Mouse (Mus musculus) hindbrain, embryonic 10.5 days (tissue): Measurements from ENCODE around the gene Rasa3. TPM values are rescaled to one million over a fixed set of nuclear protein-coding genes. Genes with fewer than 3 reads are reported as not detected.

Experiments
- DNase-seq: peaks from one replicate; pipeline ENCODE4 v3.0.0-alpha.2; 2017; ENCODE audit warnings: low spot score
- H3K27ac ChIP-seq: fragments of 300-500 bp; sonication (generic); 2 replicates; pipeline ENCODE4 v1.5.1; 2016; ENCODE audit warnings: mild to moderate bottlenecking, moderate library complexity
- H3K27me3 ChIP-seq: fragments of 300-500 bp; sonication (generic); 2 replicates; pipeline ENCODE4 v1.6.1; 2016; ENCODE audit warnings: mild to moderate bottlenecking; ENCODE audit not compliant: poor library complexity, insufficient read depth, severe bottlenecking
- H3K36me3 ChIP-seq: fragments of 300-500 bp; sonication (generic); 2 replicates; pipeline ENCODE4 v1.6.1; 2016; ENCODE audit warnings: mild to moderate bottlenecking, moderate library complexity
- H3K4me1 ChIP-seq: fragments of 300-500 bp; sonication (generic); replicated peaks from 2 replicates; pipeline ENCODE4 v1.6.1; 2016; ENCODE audit warnings: mild to moderate bottlenecking
- H3K4me3 ChIP-seq: fragments of 300-500 bp; sonication (generic); 2 replicates; pipeline ENCODE4 v1.5.1; 2016; ENCODE audit warnings: mild to moderate bottlenecking, moderate library complexity
- H3K9me3 ChIP-seq: fragments of 300-500 bp; sonication (generic); 2 replicates; pipeline ENCODE4 v1.6.1; 2016; ENCODE audit warnings: mild to moderate bottlenecking, moderate library complexity
- WGBS: fragments of 180-500 bp; shearing (Covaris S2); methylation state at CpG from one replicate; pipeline ENCODE4 v1.1.7; 2016; 5-methylcytosine and 5-hydroxymethylcytosine counted together
- polyA plus RNA-seq: library from polyadenylated mRNA; unstranded; fragments of >200 nt; fragmentation: Nextera tagmentation; extraction: Ambion mirVana; gene quantifications from 2 replicates; pipeline ENCODE4 v1.2.1, GENCODE M21; 2016

The Rasa3 gene
- polyA plus RNA-seq, 1 experiment from 2014 or later = 28.8 TPM

GRCm38 (mm10) chr8:13600204-13600603, 77.2 kb downstream of the Rasa3 start:
- Histone ChIP-seq H3K27me3 (no peaks in the 10 kb centered on the region), H3K36me3 (peaks cover 49% of the 10 kb centered on the region), H3K4me1 (peaks cover 6% of the 10 kb centered on the region; the same call in 1 of the 2 replicates), H3K4me3 (no peak overlapping the region), H3K9me3 (no peaks in the 10 kb centered on the region), H3K27ac (no peak overlapping the region)
- 75% methylated on average over 7 of the region's 7 CpGs for WGBS
- no peak for DNase-seq

GRCm38 (mm10) chr8:13597777-13598176, 79.6 kb downstream of the Rasa3 start:
- Histone ChIP-seq H3K27ac (no peak overlapping the region), H3K9me3 (no peaks in the 10 kb centered on the region), H3K36me3 (peaks cover 40% of the 10 kb centered on the region), H3K27me3 (no peaks in the 10 kb centered on the region), H3K4me1 (peaks cover 6% of the 10 kb centered on the region; the same call in 1 of the 2 replicates), H3K4me3 (no peak overlapping the region)
- WGBS = 92% methylated on average over 6 of the region's 6 CpGs
- no peak for DNase-seq

DNA sequence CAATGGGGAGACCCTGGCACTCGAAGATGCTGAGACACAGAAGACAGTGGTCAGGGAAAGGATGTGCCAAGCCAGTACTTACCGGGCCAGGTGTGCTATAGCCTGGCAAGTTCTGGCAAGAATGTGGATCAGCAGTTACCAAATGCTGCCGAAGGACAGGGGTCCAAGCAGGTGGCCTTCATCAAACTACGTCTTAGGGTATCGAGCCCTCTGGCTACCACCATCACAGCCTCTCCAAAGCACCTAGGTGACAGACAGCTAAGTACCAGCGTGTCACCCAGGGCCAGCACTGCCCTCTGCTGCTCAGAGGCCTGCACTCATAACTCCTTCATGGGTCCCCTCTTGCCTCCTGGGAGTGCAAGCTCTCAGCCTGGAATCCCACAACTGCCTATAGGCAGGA, 81.5 kb downstream of the Rasa3 start:
- WGBS = 91% methylated on average over 6 of the region's 6 CpGs
- Histone ChIP-seq H3K4me1 (peaks cover 6% of the 10 kb centered on the region; the same call in 1 of the 2 replicates), H3K27me3 (no peaks in the 10 kb centered on the region), H3K27ac (no peak overlapping the region), H3K36me3 (peaks cover 40% of the 10 kb centered on the region), H3K9me3 (no peaks in the 10 kb centered on the region), H3K4me3 (no peak overlapping the region)
- no peak for DNase-seq

DNA sequence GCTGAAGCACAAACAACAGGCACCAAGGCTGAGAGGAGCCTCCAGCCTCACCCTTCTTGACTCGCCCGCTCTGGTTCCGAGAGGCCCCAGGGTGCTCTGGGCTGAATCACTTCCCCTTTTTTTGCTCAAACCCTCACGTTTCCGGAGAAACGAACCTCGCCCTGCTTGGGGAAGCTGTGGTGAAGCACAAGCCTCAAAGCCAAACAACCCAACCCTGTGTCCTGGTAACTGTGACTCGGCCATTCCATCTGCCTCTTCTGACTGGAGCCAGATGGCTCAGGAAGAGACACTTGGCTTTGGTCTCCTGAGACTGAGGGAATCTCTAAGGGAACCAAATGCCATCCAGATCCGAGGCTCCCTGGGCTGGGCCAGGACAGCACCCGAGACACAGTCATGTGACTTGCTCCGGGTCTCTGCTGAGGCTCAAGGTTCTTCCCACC, 82.5 kb downstream of the Rasa3 start:
- Histone ChIP-seq H3K4me3 (no peak overlapping the region), H3K36me3 (peaks cover 35% of the 10 kb centered on the region), H3K4me1 (no peaks in the 10 kb centered on the region), H3K9me3 (no peaks in the 10 kb centered on the region), H3K27me3 (no peaks in the 10 kb centered on the region), H3K27ac (peak overlapping the region; percentile 40; the same call in 1 of the 2 replicates)
- DNase-seq = no peak
- WGBS = 88% methylated on average over 11 of the region's 11 CpGs

- Histone ChIP-seq H3K4me3 (no peak overlapping the region), H3K27me3 (no peaks in the 10 kb centered on the region), H3K4me1 (no peaks in the 10 kb centered on the region), H3K9me3 (no peaks in the 10 kb centered on the region), H3K27ac (no peak overlapping the region), H3K36me3 (peaks cover 42% of the 10 kb centered on the region)
- 86% methylated on average over 8 of the region's 8 CpGs for WGBS
- DNase-seq = no peak
Observed at GRCm38 (mm10) chr8:13593340-13593739, 84.1 kb downstream of the Rasa3 start.

GRCm38 (mm10) chr8:13591246-13591645, 86.2 kb downstream of the Rasa3 start:
- WGBS = 81% methylated on average over 6 of the region's 6 CpGs
- no peaks in the 10 kb centered on the region for H3K9me3 ChIP-seq

GRCm38 (mm10) chr8:13589071-13589470, 88.3 kb downstream of the Rasa3 start:
- H3K9me3 ChIP-seq = no peaks in the 10 kb centered on the region
- WGBS = 88% methylated on average over 6 of the region's 6 CpGs
- no peak overlapping the region for H3K27ac ChIP-seq
- no peaks in the 10 kb centered on the region for H3K4me1 ChIP-seq
- no peaks in the 10 kb centered on the region for H3K27me3 ChIP-seq
- H3K4me3 ChIP-seq = no peak overlapping the region
- H3K36me3 ChIP-seq = peaks cover 43% of the 10 kb centered on the region
- no peak for DNase-seq

More at GRCm38 (mm10) chr8:13591246-13591645, 86.2 kb downstream of the Rasa3 start:
- Histone ChIP-seq H3K36me3 (peaks cover 36% of the 10 kb centered on the region), H3K27ac (no peak overlapping the region), H3K27me3 (no peaks in the 10 kb centered on the region), H3K4me3 (no peak overlapping the region), H3K4me1 (no peaks in the 10 kb centered on the region)
- no peak for DNase-seq

DNA sequence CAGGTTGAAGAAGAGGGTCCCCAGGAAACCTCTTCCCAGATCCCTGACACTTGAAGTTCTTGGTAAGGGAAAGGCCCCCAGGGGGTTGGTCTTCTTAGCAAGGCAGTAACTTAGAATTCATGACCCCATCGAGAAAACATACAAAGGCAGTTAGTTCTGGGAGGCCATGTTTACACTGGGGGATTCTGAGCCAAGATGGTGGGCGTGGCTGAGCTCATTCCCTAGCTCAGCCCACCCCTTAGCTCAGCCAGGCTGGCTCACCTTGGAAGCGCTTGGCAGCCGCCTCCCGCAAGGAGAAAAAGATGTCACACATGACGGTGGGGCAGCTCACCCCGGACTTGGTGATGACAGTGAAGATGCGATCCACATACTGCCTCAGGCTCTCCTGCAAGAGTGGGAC, 92.8 kb downstream of the Rasa3 start:
- Histone ChIP-seq H3K36me3 (peaks cover 87% of the 10 kb centered on the region), H3K27ac (no peak overlapping the region), H3K27me3 (no peaks in the 10 kb centered on the region), H3K4me1 (no peaks in the 10 kb centered on the region), H3K9me3 (no peaks in the 10 kb centered on the region), H3K4me3 (no peak overlapping the region)
- DNase-seq = no peak
- 77% methylated on average over 8 of the region's 8 CpGs for WGBS

DNA sequence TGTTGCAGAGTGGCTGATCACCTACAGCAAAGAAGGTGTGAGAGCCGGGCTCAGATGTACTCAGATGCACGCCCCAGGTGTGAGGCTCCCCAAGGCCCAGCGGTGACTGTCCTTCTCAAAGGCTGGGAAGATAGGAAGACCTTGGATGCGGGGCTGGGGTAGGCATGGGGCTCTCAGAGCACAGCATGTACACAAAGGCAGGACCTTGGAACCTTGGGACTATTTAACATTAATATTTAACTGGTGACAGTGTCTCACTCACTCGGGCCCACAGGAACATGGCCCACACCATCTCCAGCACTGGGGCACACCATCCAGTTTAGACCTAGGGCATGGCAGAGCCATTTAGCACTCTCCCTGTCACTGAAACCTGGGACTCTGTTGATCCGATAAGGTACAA, 99.5 kb downstream of the Rasa3 start:
- Histone ChIP-seq H3K36me3 (peaks cover 85% of the 10 kb centered on the region), H3K9me3 (0 out of 2 replicates have a peak, but pooled peaks cover under 1% of the 10 kb centered on the region), H3K4me1 (no peaks in the 10 kb centered on the region), H3K27me3 (no peaks in the 10 kb centered on the region), H3K4me3 (no peak overlapping the region), H3K27ac (no peak overlapping the region)
- DNase-seq = no peak
- 92% methylated on average over 6 of the region's 6 CpGs for WGBS

DNA sequence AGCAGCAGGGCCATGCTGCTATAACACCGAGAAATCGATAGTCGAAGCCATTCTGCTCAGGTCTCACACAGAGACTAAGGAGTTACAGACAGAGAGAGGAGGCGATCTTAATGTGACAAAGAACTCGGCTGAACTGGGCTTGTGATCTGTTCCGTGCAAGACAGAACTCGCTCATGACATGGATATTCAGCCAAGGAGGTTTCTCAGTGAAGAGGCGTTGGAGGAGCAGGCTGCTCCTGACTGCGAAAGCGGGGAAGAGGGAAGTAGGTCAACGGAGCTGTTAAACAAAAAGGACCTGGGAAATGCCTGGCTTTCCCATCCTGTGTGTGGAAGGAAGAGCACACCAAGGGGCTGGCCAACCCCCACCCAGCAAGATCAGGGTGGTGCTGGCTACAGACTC, 105.4 kb downstream of the Rasa3 start:
- no peak overlapping the region for H3K27ac ChIP-seq
- WGBS = 91% methylated on average over 11 of the region's 11 CpGs
- H3K36me3 ChIP-seq = peaks cover 55% of the 10 kb centered on the region
- H3K4me3 ChIP-seq = no peak overlapping the region
- no peaks in the 10 kb centered on the region for H3K27me3 ChIP-seq
- no peaks in the 10 kb centered on the region for H3K4me1 ChIP-seq
- DNase-seq = no peak
- H3K9me3 ChIP-seq = 0 out of 2 replicates have a peak, but pooled peaks cover 3% of the 10 kb centered on the region

GRCm38 (mm10) chr8:13562118-13562517, 115.3 kb downstream of the Rasa3 start, which contains the start of gene 1700029H14Rik:
Gene 1700029H14Rik, minus strand, starts transcription at chr8:13562461.
- H3K9me3 ChIP-seq = no peaks in the 10 kb centered on the region
- no peak within 1 kb of the TSS for H3K4me3 ChIP-seq
- 0 out of 2 replicates have a peak within 1 kb of the TSS, but pooled peaks have one; percentile 2 for H3K27ac ChIP-seq
- H3K27me3 ChIP-seq = no peaks in the 10 kb centered on the region
- 36% methylated on average over 13 of the region's 13 CpGs for WGBS
- peaks cover 3% of the 10 kb centered on the region; the same call in 1 of the 2 replicates for H3K4me1 ChIP-seq
- DNase-seq = no peak
- H3K36me3 ChIP-seq = no peaks in the 10 kb centered on the region

GRCm38 (mm10) chr8:13557526-13557925, 119.9 kb downstream of the Rasa3 start:
- H3K4me1 ChIP-seq = peaks cover 3% of the 10 kb centered on the region; the same call in 1 of the 2 replicates
- 78% methylated on average over 2 of the region's 2 CpGs for WGBS
- no peaks in the 10 kb centered on the region for H3K9me3 ChIP-seq
- no peaks in the 10 kb centered on the region for H3K36me3 ChIP-seq
- H3K4me3 ChIP-seq = no peak overlapping the region
- no peak overlapping the region for H3K27ac ChIP-seq
- DNase-seq = no peak
- no peaks in the 10 kb centered on the region for H3K27me3 ChIP-seq

DNA sequence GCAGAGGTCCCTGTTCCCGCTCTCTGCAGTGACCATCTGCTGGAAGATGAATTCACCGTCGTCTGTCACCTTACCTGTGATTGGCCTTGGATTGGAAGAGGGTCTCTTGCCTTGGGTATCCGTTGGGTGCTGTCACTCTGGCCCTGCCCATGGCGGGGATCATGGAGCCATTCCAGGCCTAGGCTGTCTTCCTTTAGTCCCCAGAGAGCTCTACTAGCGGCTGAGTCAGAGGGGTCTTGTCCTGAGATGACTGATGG, 125.9 kb downstream of the Rasa3 start:
- no peak for DNase-seq
- no peaks in the 10 kb centered on the region for H3K36me3 ChIP-seq
- WGBS = 92% methylated on average over 6 of the region's 6 CpGs
- H3K4me1 ChIP-seq = peaks cover 6% of the 10 kb centered on the region; the same call in 1 of the 2 replicates
- no peak overlapping the region for H3K4me3 ChIP-seq
- no peaks in the 10 kb centered on the region for H3K27me3 ChIP-seq
- 0 out of 2 replicates have a peak overlapping the region, but pooled peaks have one; percentile 40 for H3K27ac ChIP-seq
- no peaks in the 10 kb centered on the region for H3K9me3 ChIP-seq
